Mouse (Mus musculus): ENCODE results near the gene R3hdml. TPM values are rescaled to one million over a fixed set of nuclear protein-coding genes. Genes with fewer than 3 reads are reported as not detected.

The R3hdml gene
- polyA plus RNA-seq, 1 experiment from 2014 or later: 0.40 TPM

GRCm38 (mm10) chr2:163493031-163493430 is 913 bp downstream of the R3hdml start:
- peak; percentile 13 for DNase-seq (ENCODE audit: low spot score)
- WGBS: 34% methylated on average over 5 of the region's 5 CpGs
- H3K9ac ChIP-seq (ENCODE audit: low read length): no peak overlapping the region
- TF ChIP-seq EP300 (optimal IDR thresholded peaks at IDR 0.05) (no peak), CTCF (IDR thresholded peaks at IDR 0.05; ENCODE audit: low read depth) (no peak)
- H3K9me3 ChIP-seq (ENCODE audit: control insufficient read depth, low read length): no peaks in the 10 kb centered on the region
- no peaks in the 10 kb centered on the region for H3K4me1 ChIP-seq (replicated peaks; ENCODE audit: control insufficient read depth, insufficient read depth)
- no peak overlapping the region for H3K27ac ChIP-seq (replicated peaks)
- no peak overlapping the region for H3K4me2 ChIP-seq (replicated peaks; ENCODE audit: low read depth)
- H3K36me3 ChIP-seq (ENCODE audit: control insufficient read depth, insufficient read depth, low read length): no peaks in the 10 kb centered on the region
- H3K27me3 ChIP-seq (ENCODE audit: control insufficient read depth, insufficient read depth, low read length): no peaks in the 10 kb centered on the region
- no peak overlapping the region for H3K4me3 ChIP-seq (ENCODE audit: low read depth, low read length)
- ATAC-seq (ENCODE audit: low FRiP score, low TSS enrichment): no peak

- DNase-seq (ENCODE audit: low spot score) (peak; percentile 81), ATAC-seq (ENCODE audit: low FRiP score, low TSS enrichment) (peak; percentile 93)
- Histone ChIP-seq H3K4me2 (replicated peaks; ENCODE audit: low read depth) (peak overlapping the region; percentile 23; the same call in 1 of the 2 replicates), H3K27me3 (ENCODE audit: control insufficient read depth, insufficient read depth, low read length) (no peaks in the 10 kb centered on the region), H3K27ac (replicated peaks) (peak overlapping the region; percentile 63), H3K9me3 (ENCODE audit: control insufficient read depth, low read length) (no peaks in the 10 kb centered on the region), H3K9ac (ENCODE audit: low read length) (no peak overlapping the region), H3K36me3 (ENCODE audit: control insufficient read depth, insufficient read depth, low read length) (no peaks in the 10 kb centered on the region), H3K4me1 (replicated peaks; ENCODE audit: control insufficient read depth, insufficient read depth) (no peaks in the 10 kb centered on the region), H3K4me3 (ENCODE audit: low read depth, low read length) (no peak overlapping the region)
- no peak for TF ChIP-seq CTCF (IDR thresholded peaks at IDR 0.05; ENCODE audit: low read depth)
- WGBS: 10% methylated on average over 5 of the region's 5 CpGs
These were observed 1.9 kb downstream of the R3hdml start for GRCm38 (mm10) chr2:163493976-163494375.

GRCm38 (mm10) chr2:163494456-163494855 is 2.3 kb downstream of the R3hdml start:
- Histone ChIP-seq H3K27ac (replicated peaks) (peak overlapping the region; percentile 56), H3K36me3 (ENCODE audit: control insufficient read depth, insufficient read depth, low read length) (no peaks in the 10 kb centered on the region), H3K4me1 (replicated peaks; ENCODE audit: control insufficient read depth, insufficient read depth) (no peaks in the 10 kb centered on the region), H3K4me3 (ENCODE audit: low read depth, low read length) (no peak overlapping the region), H3K27me3 (ENCODE audit: control insufficient read depth, insufficient read depth, low read length) (no peaks in the 10 kb centered on the region), H3K9ac (ENCODE audit: low read length) (no peak overlapping the region), H3K9me3 (ENCODE audit: control insufficient read depth, low read length) (no peaks in the 10 kb centered on the region), H3K4me2 (replicated peaks; ENCODE audit: low read depth) (no peak overlapping the region)
- DNase-seq (ENCODE audit: low spot score) (no peak), ATAC-seq (ENCODE audit: low FRiP score, low TSS enrichment) (no peak)
- TF ChIP-seq CTCF (IDR thresholded peaks at IDR 0.05; ENCODE audit: low read depth) (no peak), EP300 (optimal IDR thresholded peaks at IDR 0.05) (no peak)
- WGBS: 30% methylated on average over 6 of the region's 6 CpGs

- DNase-seq (ENCODE audit: low spot score): no peak
- H3K4me3 ChIP-seq (ENCODE audit: low read depth, low read length): no peak overlapping the region
- TF ChIP-seq EP300 (optimal IDR thresholded peaks at IDR 0.05): no peak
- TF ChIP-seq CTCF (IDR thresholded peaks at IDR 0.05; ENCODE audit: low read depth): no peak
- no peak overlapping the region for H3K9ac ChIP-seq (ENCODE audit: low read length)
- no peaks in the 10 kb centered on the region for H3K27me3 ChIP-seq (ENCODE audit: control insufficient read depth, insufficient read depth, low read length)
- H3K36me3 ChIP-seq (ENCODE audit: control insufficient read depth, insufficient read depth, low read length): no peaks in the 10 kb centered on the region
- WGBS: 57% methylated on average over 2 of the region's 2 CpGs
- H3K4me1 ChIP-seq (replicated peaks; ENCODE audit: control insufficient read depth, insufficient read depth): no peaks in the 10 kb centered on the region
- H3K9me3 ChIP-seq (ENCODE audit: control insufficient read depth, low read length): no peaks in the 10 kb centered on the region
- H3K4me2 ChIP-seq (replicated peaks; ENCODE audit: low read depth): no peak overlapping the region
- ATAC-seq (ENCODE audit: low FRiP score, low TSS enrichment): no peak
- H3K27ac ChIP-seq (replicated peaks): no peak overlapping the region
These were observed 10.1 kb downstream of the R3hdml start for GRCm38 (mm10) chr2:163502219-163502618.

- no peak for DNase-seq (ENCODE audit: low spot score)
- H3K9me3 ChIP-seq (ENCODE audit: control insufficient read depth, low read length): no peaks in the 10 kb centered on the region
- 65% methylated on average over 7 of the region's 7 CpGs for WGBS
- H3K4me1 ChIP-seq (replicated peaks; ENCODE audit: control insufficient read depth, insufficient read depth): no peaks in the 10 kb centered on the region
- no peak for ATAC-seq (ENCODE audit: low FRiP score, low TSS enrichment)
- TF ChIP-seq EP300 (optimal IDR thresholded peaks at IDR 0.05) (no peak), CTCF (IDR thresholded peaks at IDR 0.05; ENCODE audit: low read depth) (no peak)
- H3K4me3 ChIP-seq (ENCODE audit: low read depth, low read length): no peak overlapping the region
- no peak overlapping the region for H3K27ac ChIP-seq (replicated peaks)
- no peak overlapping the region for H3K9ac ChIP-seq (ENCODE audit: low read length)
- H3K27me3 ChIP-seq (ENCODE audit: control insufficient read depth, insufficient read depth, low read length): no peaks in the 10 kb centered on the region
- no peak overlapping the region for H3K4me2 ChIP-seq (replicated peaks; ENCODE audit: low read depth)
- no peaks in the 10 kb centered on the region for H3K36me3 ChIP-seq (ENCODE audit: control insufficient read depth, insufficient read depth, low read length)
These were observed 11.1 kb downstream of the R3hdml start for GRCm38 (mm10) chr2:163503191-163503590.

GRCm38 (mm10) chr2:163506300-163507004 is 14.3 kb downstream of the R3hdml start, which contains the start of gene Hnf4a:
TSS of gene Hnf4a (plus strand) at chr2:163506808.
- peak within 1 kb of the TSS; percentile 37 for H3K4me3 ChIP-seq (ENCODE audit: low read depth, low read length)
- 49% methylated on average over 10 of the region's 10 CpGs for WGBS

More at GRCm38 (mm10) chr2:163506300-163507004, 14.3 kb downstream of the R3hdml start, which contains the start of gene Hnf4a:
- Histone ChIP-seq H3K36me3 (ENCODE audit: control insufficient read depth, insufficient read depth, low read length) (no peaks in the 10 kb centered on the region), H3K9ac (ENCODE audit: low read length) (peak within 1 kb of the TSS; percentile 53), H3K27ac (replicated peaks) (peak within 1 kb of the TSS; percentile 61), H3K27me3 (ENCODE audit: control insufficient read depth, insufficient read depth, low read length) (no peaks in the 10 kb centered on the region), H3K4me2 (replicated peaks; ENCODE audit: low read depth) (peak within 1 kb of the TSS; percentile 32), H3K9me3 (ENCODE audit: control insufficient read depth, low read length) (no peaks in the 10 kb centered on the region), H3K4me1 (replicated peaks; ENCODE audit: control insufficient read depth, insufficient read depth) (no peaks in the 10 kb centered on the region)
- peak; percentile 91 for ATAC-seq (ENCODE audit: low FRiP score, low TSS enrichment)
- TF ChIP-seq EP300 (optimal IDR thresholded peaks at IDR 0.05): no peak
- no peak for TF ChIP-seq CTCF (IDR thresholded peaks at IDR 0.05; ENCODE audit: low read depth)
- peak; percentile 83 for DNase-seq (ENCODE audit: low spot score)
